Mouse (Mus musculus) forebrain, postnatal 0 days (tissue): ENCODE measurements around the gene Esrrg. TPM values are rescaled to one million over a fixed set of nuclear protein-coding genes. Genes with fewer than 3 reads are reported as not detected.

Source experiments
- ATAC-seq: fragments of 200-750 bp; cut with Nextera tagmentation; 2 replicates; pipeline ENCODE4 v1.8.0; 2017; ENCODE audit warnings: mild to moderate bottlenecking, moderate library complexity
- DNase-seq: peaks from one replicate; pipeline ENCODE4 v3.0.0-alpha.2; 2015
- H3K27ac ChIP-seq: fragments of 300-500 bp; sonication (generic); 2 replicates; pipeline ENCODE4 v1.5.1; 2014; ENCODE audit warnings: low read depth, mild to moderate bottlenecking, antibody characterized with exemption, low read length, moderate library complexity, mixed read lengths
- H3K27me3 ChIP-seq: fragments of 300-500 bp; sonication (generic); 2 replicates; pipeline ENCODE4 v1.6.1; 2014; ENCODE audit warnings: mild to moderate bottlenecking, low read length, mixed read lengths; ENCODE audit not compliant: insufficient read depth
- H3K36me3 ChIP-seq: fragments of 300-500 bp; sonication (generic); 2 replicates; pipeline ENCODE4 v1.6.1; 2014; ENCODE audit warnings: mild to moderate bottlenecking, moderate library complexity; ENCODE audit not compliant: insufficient read depth
- H3K4me1 ChIP-seq: fragments of 300-500 bp; sonication (generic); 2 replicates; pipeline ENCODE4 v1.6.1; 2014; ENCODE audit warnings: antibody characterized with exemption; ENCODE audit not compliant: insufficient read depth
- H3K4me2 ChIP-seq: fragments of 300-500 bp; sonication (generic); 2 replicates; pipeline ENCODE4 v1.6.1; 2014; ENCODE audit warnings: low read depth, mild to moderate bottlenecking, moderate library complexity
- H3K4me3 ChIP-seq: fragments of 300-500 bp; sonication (generic); 2 replicates; pipeline ENCODE4 v1.5.1; 2014; ENCODE audit warnings: low read depth, low read length, mixed read lengths
- H3K9ac ChIP-seq: fragments of 300-500 bp; sonication (generic); 2 replicates; pipeline ENCODE4 v1.6.1; 2014; ENCODE audit warnings: mild to moderate bottlenecking
- H3K9me3 ChIP-seq: fragments of 300-500 bp; sonication (generic); 2 replicates; pipeline ENCODE4 v1.6.1; 2016; ENCODE audit warnings: low read length
- CTCF ChIP-seq: sonication (generic); IDR thresholded peaks from 2 replicates; pipeline ENCODE4 v1.5.1; 2016; ENCODE audit warnings: antibody characterized with exemption, control low read depth, low read depth
- WGBS: fragments of 180-500 bp; shearing (Covaris S2); extraction: QIAGEN DNeasy Blood & Tissue Kit; methylation state at CpG from one replicate; pipeline ENCODE4 v1.1.7; 2014; 5-methylcytosine and 5-hydroxymethylcytosine counted together
- polyA plus RNA-seq: library from polyadenylated mRNA; unstranded; fragments of >200 nt; fragmentation: Nextera tagmentation; extraction: Ambion mirVana; gene quantifications from 2 replicates; pipeline ENCODE4 v1.2.1, GENCODE M21; 2015
- total RNA-seq: library from RNA; depleted of rRNA; stranded (reverse); fragments of >200 nt; gene quantifications from 2 replicates; pipeline ENCODE4 v1.2.3, GENCODE M21; 2014

Esrrg gene
- total and polyA plus RNA-seq, 2 experiments from 2014 or later: 9.2 to 11.9 TPM

DNA sequence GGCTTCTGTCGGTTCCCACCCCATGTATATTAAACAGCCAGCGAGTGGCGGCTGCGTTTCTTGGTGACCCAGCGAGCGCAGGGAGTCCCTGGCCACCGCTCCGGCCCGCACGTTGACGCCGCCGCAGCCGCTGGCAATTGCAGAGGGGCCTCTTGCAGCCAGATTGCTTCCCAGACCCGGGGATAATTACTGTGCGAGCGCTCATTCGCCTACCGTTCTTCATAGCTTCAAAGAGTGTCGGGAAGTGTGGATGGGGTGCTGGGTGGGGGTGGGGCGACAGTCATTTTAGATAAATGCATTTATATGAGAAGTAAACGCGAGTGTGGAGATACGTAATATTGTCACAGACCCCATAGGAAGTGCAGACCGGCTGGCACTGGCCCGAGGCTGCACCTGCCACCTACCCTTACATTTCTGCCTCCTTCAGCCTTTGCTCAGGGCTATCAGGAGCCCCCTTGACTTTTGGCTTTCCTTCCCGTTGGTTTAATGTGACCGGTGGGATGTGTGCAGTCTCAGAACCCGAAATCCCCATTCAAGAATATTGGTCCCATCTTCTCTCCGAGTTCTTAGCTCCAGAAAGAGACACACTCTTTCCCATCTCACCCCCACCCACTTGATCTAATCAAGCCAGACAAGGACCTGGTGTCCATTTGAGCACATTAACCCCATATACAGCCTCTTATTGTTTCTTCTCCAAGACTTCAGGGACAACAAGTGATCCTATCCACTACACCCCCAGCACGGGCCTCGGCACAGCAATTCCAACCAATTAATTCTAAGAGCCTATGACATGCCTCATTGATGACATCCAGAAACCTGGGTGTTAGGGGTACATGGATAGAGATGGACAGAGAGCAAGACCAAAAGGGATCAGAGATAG lies 3.0 kb upstream of the Esrrg start:
- TF ChIP-seq CTCF: no peak
- Histone ChIP-seq H3K27me3 (peaks cover 50% of the 10 kb centered on the region), H3K4me2 (peak overlapping the region; percentile 48), H3K27ac (no peak overlapping the region), H3K9me3 (no peaks in the 10 kb centered on the region), H3K36me3 (no peaks in the 10 kb centered on the region), H3K4me1 (peaks cover 20% of the 10 kb centered on the region; the same call in 1 of the 2 replicates), H3K9ac (no peak overlapping the region), H3K4me3 (peak overlapping the region; percentile 25)
- 2% methylated on average over 32 of the region's 32 CpGs for WGBS
- DNase-seq (peak; percentile 40), ATAC-seq (no peak; the same call in 1 of the 2 replicates)

DNA sequence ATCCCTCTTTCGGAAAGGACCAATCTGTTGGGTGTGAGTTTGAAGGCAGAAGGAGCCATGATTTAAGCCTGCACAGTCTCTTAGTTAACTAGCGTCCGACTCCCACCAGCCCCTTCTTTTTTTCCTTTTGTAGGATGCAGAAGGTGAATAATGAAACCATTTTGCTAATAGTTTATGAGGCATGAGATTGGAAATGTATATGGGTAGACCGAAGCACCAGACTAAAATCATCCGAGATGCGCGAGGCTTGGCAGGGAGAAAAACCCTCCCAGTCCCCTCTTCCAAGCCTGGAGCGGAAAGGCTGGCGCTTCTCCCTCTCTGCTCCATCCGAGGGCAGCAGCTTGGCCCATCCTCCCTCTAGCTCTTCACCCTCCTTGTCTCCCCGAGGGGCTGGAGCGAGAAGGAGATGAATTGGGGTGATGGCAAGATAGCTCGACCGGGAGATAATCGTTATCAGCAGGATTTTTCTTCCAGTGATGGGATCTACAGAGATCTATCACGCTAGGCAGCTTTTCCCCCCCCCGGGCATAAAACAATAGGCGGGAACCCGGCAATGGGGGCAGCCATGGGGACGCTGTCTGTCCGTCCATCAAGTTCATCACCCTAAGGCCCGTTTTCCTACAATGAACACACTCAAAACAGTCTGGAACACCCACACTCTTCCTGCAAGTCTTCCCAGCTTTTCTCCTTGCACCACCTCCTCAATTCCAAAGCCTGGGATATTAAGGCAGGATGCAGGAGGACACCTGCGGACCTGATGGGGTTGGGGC lies 2.1 kb upstream of the Esrrg start:
- H3K4me1 ChIP-seq: peaks cover 20% of the 10 kb centered on the region; the same call in 1 of the 2 replicates
- H3K9ac ChIP-seq: 0 out of 2 replicates have a peak overlapping the region, but pooled peaks have one; percentile 18
- H3K27me3 ChIP-seq: peaks cover 59% of the 10 kb centered on the region
- H3K36me3 ChIP-seq: no peaks in the 10 kb centered on the region
- TF ChIP-seq CTCF: no peak
- no peak for ATAC-seq
- H3K9me3 ChIP-seq: no peaks in the 10 kb centered on the region
- 0 out of 2 replicates have a peak overlapping the region, but pooled peaks have one; percentile 7 for H3K4me3 ChIP-seq
- H3K27ac ChIP-seq: no peak overlapping the region
- DNase-seq: peak; percentile 47
- no peak overlapping the region for H3K4me2 ChIP-seq
- 9% methylated on average over 23 of the region's 23 CpGs for WGBS

DNA sequence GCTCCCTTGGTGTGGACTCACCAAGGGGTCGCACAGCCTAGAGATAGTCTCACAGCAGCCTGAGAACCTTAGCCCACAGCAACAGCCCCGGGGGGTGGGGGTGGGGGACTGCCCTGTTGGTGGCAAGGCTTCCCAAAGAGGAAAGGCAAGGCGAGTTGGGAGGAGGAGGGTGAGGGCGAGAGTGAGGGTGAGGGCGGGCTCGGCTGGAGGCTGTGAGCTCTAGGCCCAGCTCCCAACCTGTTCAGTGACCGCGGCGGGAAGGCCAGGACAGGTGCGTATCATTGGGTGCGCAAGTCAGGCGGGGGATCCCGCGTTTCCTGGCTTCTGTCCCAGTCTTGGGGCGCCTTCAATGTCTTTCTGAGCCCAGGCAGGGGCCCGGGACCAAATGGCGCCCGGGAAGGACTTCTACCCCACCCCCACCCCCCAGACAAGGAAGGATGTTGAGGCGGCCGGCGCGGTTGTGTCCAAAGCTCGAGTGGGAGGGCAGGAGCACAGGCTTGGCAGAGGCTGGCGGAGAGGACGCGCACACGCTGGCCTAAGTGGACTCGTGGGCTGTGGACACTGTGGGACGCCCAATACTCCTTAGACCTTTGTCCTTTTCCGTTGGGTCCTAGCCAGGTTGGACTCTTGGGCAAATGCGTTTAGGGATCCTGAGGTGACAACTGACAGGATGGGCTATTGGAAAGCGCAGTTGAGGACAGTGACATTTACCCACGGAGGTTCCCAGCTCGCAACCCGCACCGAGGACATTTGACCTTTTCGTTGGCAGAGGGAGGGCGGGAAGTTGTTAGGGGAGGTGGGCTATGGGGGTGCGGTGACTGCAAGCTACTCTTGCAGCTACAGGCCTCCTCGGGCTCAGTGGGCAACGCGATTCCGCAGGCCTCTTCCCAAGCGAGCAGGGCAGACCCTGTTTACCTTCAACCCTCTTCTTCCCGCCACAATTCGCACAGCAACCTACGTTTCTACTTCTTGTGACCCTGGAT lies 1.2 kb upstream of the Esrrg start:
- 4% methylated on average over 47 of the region's 47 CpGs for WGBS
- Histone ChIP-seq H3K9ac (no peak overlapping the region), H3K4me3 (0 out of 2 replicates have a peak overlapping the region, but pooled peaks have one; percentile 0), H3K36me3 (no peaks in the 10 kb centered on the region), H3K4me2 (no peak overlapping the region), H3K27ac (no peak overlapping the region), H3K27me3 (peaks cover 66% of the 10 kb centered on the region), H3K9me3 (no peaks in the 10 kb centered on the region), H3K4me1 (peaks cover 20% of the 10 kb centered on the region; the same call in 1 of the 2 replicates)
- no peak for TF ChIP-seq CTCF
- no peak for ATAC-seq
- DNase-seq: no peak

DNA sequence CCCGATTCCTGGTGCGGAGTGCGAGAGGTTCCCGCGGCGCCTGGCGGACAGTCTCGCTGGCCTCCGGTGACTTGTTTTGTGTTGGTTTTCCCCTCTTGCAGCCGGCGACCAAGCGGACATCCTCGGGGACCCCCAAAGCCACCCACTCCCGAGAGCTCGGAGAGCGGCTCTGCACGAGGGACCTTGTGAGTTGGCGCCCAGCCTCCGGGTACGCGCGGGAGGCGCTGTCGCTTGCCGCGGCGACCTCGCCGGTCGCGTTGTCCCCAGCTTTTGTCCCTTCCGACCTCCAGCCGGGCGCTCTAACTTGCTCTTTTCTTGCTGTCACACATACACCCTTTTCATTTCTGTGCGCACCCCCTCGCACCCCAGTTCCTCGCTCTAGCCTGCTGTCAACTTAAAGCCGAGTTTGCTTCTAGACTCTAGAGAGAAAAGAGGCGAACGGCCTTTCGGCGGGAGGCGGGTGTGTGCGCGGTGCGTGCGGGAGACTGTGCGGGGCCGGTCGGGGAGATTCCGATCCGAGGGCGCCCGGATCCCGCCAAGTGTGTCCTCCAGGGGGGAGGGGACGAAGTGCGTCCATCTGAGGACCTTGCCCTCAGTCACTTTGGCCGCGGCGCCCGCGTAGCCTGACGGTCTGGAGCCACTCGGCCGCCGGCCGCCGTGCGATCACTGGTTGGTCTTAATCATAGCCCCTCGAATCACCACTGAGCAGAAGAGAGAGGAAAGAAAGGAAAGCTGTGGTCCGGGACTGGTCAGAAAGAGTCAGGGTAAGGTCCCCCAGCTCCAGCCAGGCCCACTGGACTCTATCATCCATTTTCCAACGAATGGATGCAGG lies 646 bp downstream of the Esrrg start:
- H3K36me3 ChIP-seq: no peaks in the 10 kb centered on the region
- H3K27ac ChIP-seq: no peak overlapping the region
- H3K4me1 ChIP-seq: peaks cover 20% of the 10 kb centered on the region; the same call in 1 of the 2 replicates
- no peaks in the 10 kb centered on the region for H3K9me3 ChIP-seq
- under 1% methylated on average over 72 of the region's 72 CpGs for WGBS
- DNase-seq (peak; percentile 46), ATAC-seq (peak; percentile 34; the same call in 1 of the 2 replicates)
- no peak for TF ChIP-seq CTCF
- peak overlapping the region; percentile 60 for H3K4me2 ChIP-seq
- H3K4me3 ChIP-seq: peak overlapping the region; percentile 34
- H3K27me3 ChIP-seq: peaks cover 61% of the 10 kb centered on the region
- 0 out of 2 replicates have a peak overlapping the region, but pooled peaks have one; percentile 7 for H3K9ac ChIP-seq

DNA sequence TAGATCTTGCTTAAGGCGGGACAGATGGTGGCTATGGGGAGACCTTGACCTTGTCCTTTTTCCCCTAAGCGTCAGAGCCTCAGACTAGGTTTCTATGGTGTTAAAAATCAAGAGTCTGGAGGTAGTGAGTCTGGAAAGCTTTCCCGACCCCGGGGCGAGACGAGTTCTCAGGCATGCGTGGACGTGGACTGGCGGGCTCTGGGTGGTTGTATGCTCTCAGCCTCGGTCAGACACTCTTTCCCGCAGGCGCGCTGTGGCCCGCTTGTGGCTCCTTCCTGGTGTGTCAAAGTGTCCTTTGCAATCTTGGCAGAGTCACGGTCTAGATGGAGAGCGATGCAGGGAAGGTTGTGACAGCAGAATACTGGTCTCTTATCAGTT lies 1.3 kb downstream of the Esrrg start:
- Histone ChIP-seq H3K4me3 (peak overlapping the region; percentile 34), H3K27me3 (peaks cover 55% of the 10 kb centered on the region), H3K9ac (no peak overlapping the region), H3K27ac (no peak overlapping the region), H3K9me3 (no peaks in the 10 kb centered on the region), H3K4me2 (peak overlapping the region; percentile 60), H3K36me3 (no peaks in the 10 kb centered on the region), H3K4me1 (peaks cover 20% of the 10 kb centered on the region; the same call in 1 of the 2 replicates)
- WGBS: 5% methylated on average over 16 of the region's 16 CpGs
- ATAC-seq (no peak), DNase-seq (no peak)
- no peak for TF ChIP-seq CTCF
